ENCODE assay signal across 16 mouse cellular contexts in genomic region chr9:50475745-50476144, GRCm38 (mm10). TPM values are rescaled to one million over a fixed set of nuclear protein-coding genes. Genes with fewer than 3 reads are reported as not detected.
"Had no signal": no experiment of that assay in that cellular context is flagged by ENCODE, and none has a peak within 500 bp of the region (broad histone marks: within the 10 kb centered on the region; RNA-seq: fewer than 3 reads in every experiment).

No protein-coding gene starts in this region.

- H3K4me3 ChIP-seq: liver, embryonic 15.5 days; megakaryocyte, embryonic 14.5 days; midbrain, embryonic 13.5 days; midbrain, embryonic 15.5 days; neural tube, embryonic 12.5 days had no signal

- DNase-seq: liver, postnatal 0 days; lung, embryonic 14.5 days; lung, postnatal 14 days; lung, postnatal 36 days; right cerebral cortex, postnatal 14 days; spleen, adult 18-20 months; thymus, adult 18-20 months; thymus, postnatal 14 days; thymus, postnatal 36 days had no signal

- H3K4me1 ChIP-seq: midbrain, embryonic 15.5 days; neural tube, embryonic 12.5 days had no signal

- H3K36me3 ChIP-seq: liver, embryonic 15.5 days; midbrain, embryonic 13.5 days; midbrain, embryonic 15.5 days; neural tube, embryonic 12.5 days had no signal

- ATAC-seq: liver, postnatal 0 days; midbrain, embryonic 13.5 days; midbrain, embryonic 15.5 days had no signal

- H3K9me3 ChIP-seq: liver, embryonic 15.5 days; megakaryocyte, embryonic 14.5 days; midbrain, embryonic 13.5 days; midbrain, embryonic 15.5 days; neural tube, embryonic 12.5 days had no signal

- H3K27me3 ChIP-seq: liver, embryonic 15.5 days; neural tube, embryonic 12.5 days had no signal

- H3K27ac ChIP-seq: liver, embryonic 15.5 days; macrophage; midbrain, embryonic 13.5 days; midbrain, embryonic 15.5 days; neural tube, embryonic 12.5 days had no signal

- H3K4me2 ChIP-seq: liver, embryonic 15.5 days; lung, embryonic 14.5 days; midbrain, embryonic 11.5 days; midbrain, embryonic 13.5 days; midbrain, embryonic 15.5 days; neural tube, embryonic 12.5 days had no signal

- H3K9ac ChIP-seq: liver, embryonic 15.5 days; liver, postnatal 0 days; lung, embryonic 14.5 days; midbrain, embryonic 13.5 days; midbrain, embryonic 15.5 days; neural tube, embryonic 12.5 days had no signal

RNA-seq across cellular contexts. Expression of gene Plet1, which starts 18.6 kb away (rescaled TPM):
- polyA plus RNA-seq: macrophage had no signal
